Mouse (Mus musculus): ENCODE measurements around the gene Atf7. TPM values are rescaled to one million over a fixed set of nuclear protein-coding genes. Genes with fewer than 3 reads are reported as not detected.

Atf7 gene
- polyA plus RNA-seq, 1 experiment from 2014 or later, result 35.2 TPM

DNA sequence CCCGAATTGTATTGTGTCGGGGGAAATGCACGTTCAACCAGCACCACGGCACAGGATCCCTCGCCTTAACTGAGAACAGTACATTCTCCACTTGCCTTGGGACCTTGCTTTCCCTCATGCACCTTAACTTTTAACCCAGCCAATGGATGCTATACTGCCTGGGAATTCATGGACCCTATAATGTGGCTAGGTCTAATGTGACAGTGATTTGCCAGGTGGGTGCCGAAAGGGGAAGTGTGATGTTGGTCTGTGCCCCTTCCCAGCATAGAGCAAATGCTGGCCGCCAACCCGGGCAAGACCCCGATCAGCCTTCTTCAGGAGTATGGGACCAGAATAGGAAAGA is 106.4 kb downstream of the Atf7 start:
- no peaks in the 10 kb centered on the region for H3K27me3 ChIP-seq (replicated peaks)
- H3K36me3 ChIP-seq, result peaks cover 12% of the 10 kb centered on the region
- H3K4me1 ChIP-seq, result peaks cover 30% of the 10 kb centered on the region
- H3K9ac ChIP-seq, result peak overlapping the region; percentile 82
- H3K4me2 ChIP-seq, result peak overlapping the region; percentile 68
- H3K9me3 ChIP-seq, result no peaks in the 10 kb centered on the region
- no peak for ATAC-seq (ENCODE audit: insufficient read depth, low FRiP score, low read depth)
- peak overlapping the region; percentile 75 for H3K4me3 ChIP-seq (replicated peaks)
- WGBS, result 12% methylated on average over 9 of the region's 9 CpGs
- H3K27ac ChIP-seq, result peak overlapping the region; percentile 100

DNA sequence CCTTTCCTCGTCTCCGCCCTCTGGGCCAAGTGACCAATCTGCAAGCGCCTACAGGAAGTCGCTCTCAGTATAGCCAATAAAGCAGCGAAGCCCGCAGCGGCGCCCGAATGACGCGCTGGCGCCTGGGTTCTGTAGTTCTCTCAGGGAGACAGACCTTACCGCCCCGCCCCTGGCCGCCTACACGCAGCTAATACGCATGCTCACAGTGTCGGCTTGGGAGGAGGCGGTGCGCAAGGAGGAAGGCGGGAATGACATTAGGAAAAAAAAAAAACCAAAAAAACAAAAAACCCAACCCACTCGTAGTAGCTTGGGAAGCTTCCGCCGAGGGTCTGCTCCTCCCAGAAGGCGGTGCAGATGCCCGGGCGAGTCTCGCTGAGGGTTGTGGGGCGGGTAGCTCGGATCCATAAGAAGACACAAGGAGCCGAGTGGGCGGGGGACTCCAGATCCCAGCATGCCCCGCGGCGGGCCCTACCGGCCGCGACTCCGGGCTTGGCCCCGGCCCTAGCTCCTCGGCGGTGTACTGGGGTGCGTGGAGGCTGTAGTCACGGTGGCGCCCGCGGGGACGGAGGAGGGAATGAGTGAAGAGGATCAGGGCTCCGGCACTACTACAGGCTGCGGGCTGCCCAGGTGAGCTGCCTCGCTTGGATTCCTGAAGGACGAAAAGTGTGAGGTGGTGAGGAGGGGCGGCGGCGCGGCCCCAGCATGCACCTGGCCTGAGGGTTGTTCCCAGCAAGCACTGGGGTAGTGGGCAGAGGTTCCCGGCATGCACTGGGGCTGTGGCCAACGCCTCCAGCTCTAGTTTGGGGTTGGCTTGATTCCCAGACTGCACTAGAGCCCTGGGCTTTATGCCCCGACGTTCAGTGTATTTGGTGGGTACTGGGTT is 107.0 kb downstream of the Atf7 start, which contains the start of gene Tarbp2:
Tarbp2 (plus strand) TSS at position 217 of the 883 bp plus-strand sequence.
- peak; percentile 94 for ATAC-seq (ENCODE audit: insufficient read depth, low FRiP score, low read depth)
- H3K4me2 ChIP-seq, result peak within 1 kb of the TSS; percentile 93
- peaks cover 30% of the 10 kb centered on the region for H3K4me1 ChIP-seq
- peak within 1 kb of the TSS; percentile 75 for H3K4me3 ChIP-seq (replicated peaks)
- H3K27me3 ChIP-seq (replicated peaks), result no peaks in the 10 kb centered on the region
- peak within 1 kb of the TSS; percentile 82 for H3K9ac ChIP-seq
- H3K9me3 ChIP-seq, result no peaks in the 10 kb centered on the region
- peak within 1 kb of the TSS; percentile 100 for H3K27ac ChIP-seq
- H3K36me3 ChIP-seq, result peaks cover 9% of the 10 kb centered on the region; the same call in 1 of the 2 replicates
- under 1% methylated on average over 60 of the region's 60 CpGs for WGBS

DNA sequence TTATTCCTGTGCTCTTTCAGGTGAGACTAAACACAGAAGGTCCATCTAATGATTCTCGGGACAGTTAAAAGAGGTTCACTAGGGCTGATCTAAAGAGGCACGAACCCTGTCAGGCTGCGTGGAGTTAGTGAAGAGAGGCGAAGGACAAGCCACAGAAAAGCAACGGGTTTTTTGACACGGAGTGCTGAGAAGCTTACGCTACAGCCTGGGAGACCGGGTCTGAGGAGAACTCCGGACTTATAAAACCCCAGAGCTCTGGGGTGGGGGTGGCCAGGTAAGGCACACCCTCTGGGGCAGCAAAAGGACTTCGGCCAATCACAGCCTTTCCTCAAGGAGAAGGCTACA is 107.7 kb downstream of the Atf7 start:
- Histone ChIP-seq H3K9ac (peak overlapping the region; percentile 30; the same call in 1 of the 2 replicates), H3K4me1 (peaks cover 36% of the 10 kb centered on the region), H3K4me3 (replicated peaks) (peak overlapping the region; percentile 75), H3K9me3 (no peaks in the 10 kb centered on the region), H3K27me3 (replicated peaks) (no peaks in the 10 kb centered on the region), H3K27ac (peak overlapping the region; percentile 83), H3K36me3 (peaks cover 8% of the 10 kb centered on the region; the same call in 1 of the 2 replicates), H3K4me2 (peak overlapping the region; percentile 93)
- under 1% methylated on average over 10 of the region's 10 CpGs for WGBS
- ATAC-seq (ENCODE audit: insufficient read depth, low FRiP score, low read depth), result no peak

DNA sequence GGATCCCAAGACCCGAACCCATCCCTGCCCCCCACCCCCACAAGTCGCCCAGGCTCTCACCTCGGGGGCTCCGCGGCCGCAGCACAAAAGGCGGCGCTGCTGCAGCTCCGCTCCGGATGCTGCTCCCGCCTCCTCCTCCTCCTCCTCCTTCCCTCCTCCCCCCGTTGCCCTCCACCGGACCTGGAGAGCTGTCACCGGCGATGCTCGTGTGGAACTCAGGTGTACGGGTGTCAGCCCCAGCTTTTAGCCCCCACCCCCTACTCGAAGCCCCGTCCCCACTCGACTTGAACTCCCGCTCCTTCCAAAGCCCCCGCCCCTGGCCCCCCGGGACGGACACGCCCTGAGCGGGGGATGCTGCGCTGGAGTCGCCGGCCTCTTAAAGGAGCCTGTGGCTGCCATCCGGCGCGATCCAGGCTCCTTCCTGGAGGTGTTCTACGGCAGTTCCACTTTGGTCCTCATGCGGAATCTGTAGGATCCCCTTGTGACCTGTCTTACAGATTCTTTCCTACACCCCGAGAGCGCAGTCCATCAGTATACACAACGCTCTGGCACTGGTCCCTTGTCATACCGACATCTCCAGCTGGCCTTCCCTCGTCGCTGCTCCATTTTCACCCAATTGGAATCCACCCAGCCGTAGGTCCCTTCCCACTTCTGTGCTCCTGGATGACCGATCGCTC is 108.4 kb downstream of the Atf7 start, which contains the start of gene Map3k12:
Map3k12 (minus strand) TSS at position 337 of the 677 bp plus-strand sequence.
- H3K36me3 ChIP-seq, result 0 out of 2 replicates have a peak, but pooled peaks cover under 1% of the 10 kb centered on the region
- peak within 1 kb of the TSS; percentile 93 for H3K4me2 ChIP-seq
- peaks cover 42% of the 10 kb centered on the region for H3K4me1 ChIP-seq
- peak within 1 kb of the TSS; percentile 83 for H3K27ac ChIP-seq
- no peaks in the 10 kb centered on the region for H3K9me3 ChIP-seq
- no peaks in the 10 kb centered on the region for H3K27me3 ChIP-seq (replicated peaks)
- H3K9ac ChIP-seq, result peak within 1 kb of the TSS; percentile 30
- under 1% methylated on average over 43 of the region's 43 CpGs for WGBS
- peak within 1 kb of the TSS; percentile 75 for H3K4me3 ChIP-seq (replicated peaks)
- no peak for ATAC-seq (ENCODE audit: insufficient read depth, low FRiP score, low read depth)

DNA sequence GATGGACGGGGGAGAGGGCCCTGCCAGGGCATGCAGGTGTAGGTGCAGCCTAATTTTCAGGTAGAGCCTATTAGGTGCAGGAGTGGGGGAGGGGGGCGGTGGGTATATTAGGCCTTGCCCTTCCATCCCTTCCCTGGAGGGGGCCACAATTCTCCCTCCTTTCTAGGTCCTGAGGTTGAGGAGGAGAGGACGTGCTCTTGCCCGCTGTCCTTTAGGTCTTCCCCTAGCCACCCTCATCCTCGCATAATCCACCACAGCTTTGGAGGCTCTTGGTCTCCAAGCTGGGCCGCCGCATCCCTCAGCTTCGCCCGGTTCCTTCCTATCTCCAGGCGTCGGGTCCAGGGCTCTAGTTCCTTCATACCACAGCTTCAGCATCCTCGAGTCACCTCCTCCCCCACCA is 109.0 kb downstream of the Atf7 start:
- ATAC-seq (ENCODE audit: insufficient read depth, low FRiP score, low read depth), result no peak
- H3K27ac ChIP-seq, result peak overlapping the region; percentile 83
- no peaks in the 10 kb centered on the region for H3K36me3 ChIP-seq
- H3K9ac ChIP-seq, result peak overlapping the region; percentile 30
- no peaks in the 10 kb centered on the region for H3K9me3 ChIP-seq
- H3K4me3 ChIP-seq (replicated peaks), result peak overlapping the region; percentile 75
- H3K4me2 ChIP-seq, result peak overlapping the region; percentile 93
- H3K27me3 ChIP-seq (replicated peaks), result no peaks in the 10 kb centered on the region
- H3K4me1 ChIP-seq, result peaks cover 48% of the 10 kb centered on the region
- 2% methylated on average over 12 of the region's 12 CpGs for WGBS

DNA sequence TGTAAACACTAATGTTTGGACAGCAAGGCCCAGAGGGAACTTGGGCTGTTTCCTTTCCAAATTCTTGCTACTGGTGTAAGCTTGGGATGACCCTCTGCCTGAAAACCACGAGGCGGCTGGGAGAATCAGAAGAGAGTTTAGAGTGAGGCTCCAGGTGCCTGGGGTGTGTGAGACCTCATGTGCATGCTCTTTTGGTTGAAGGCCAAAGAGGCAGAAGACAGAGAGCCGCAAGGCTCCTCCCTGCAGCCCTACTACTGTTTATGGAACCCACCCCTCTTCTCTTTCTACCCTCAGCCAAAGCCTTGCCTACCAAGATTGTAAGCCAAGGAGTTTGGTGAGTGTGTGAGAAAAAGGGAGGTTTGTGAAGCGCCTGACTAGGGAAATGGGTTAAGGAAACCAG is 109.5 kb downstream of the Atf7 start:
- H3K9me3 ChIP-seq, result no peaks in the 10 kb centered on the region

DNA sequence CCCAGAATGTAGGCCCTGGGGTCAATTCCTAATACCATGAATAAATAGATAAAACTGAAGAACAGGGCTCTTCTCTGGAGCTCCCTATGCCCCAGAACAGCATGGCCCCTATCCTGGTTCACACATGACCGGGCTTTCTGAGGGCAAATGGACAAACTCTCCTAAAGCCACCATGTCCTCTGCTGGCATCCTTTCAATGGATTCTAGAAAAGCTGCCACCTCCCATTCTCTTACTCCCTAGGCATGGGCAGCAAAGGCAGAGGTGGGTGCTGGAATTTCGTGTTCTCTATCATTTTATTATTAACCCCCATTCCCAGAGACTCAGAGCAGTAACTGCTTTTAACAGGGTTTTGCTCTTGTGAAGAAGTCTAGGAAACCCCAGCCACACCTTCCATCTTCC is 110.0 kb downstream of the Atf7 start:
- H3K4me3 ChIP-seq (replicated peaks), result 0 out of 2 replicates have a peak overlapping the region, but pooled peaks have one; percentile 75
- no peak overlapping the region for H3K9ac ChIP-seq
- H3K27me3 ChIP-seq (replicated peaks), result no peaks in the 10 kb centered on the region
- ATAC-seq (ENCODE audit: insufficient read depth, low FRiP score, low read depth), result no peak
- peak overlapping the region; percentile 93 for H3K4me2 ChIP-seq
- peaks cover 47% of the 10 kb centered on the region for H3K4me1 ChIP-seq
- no peaks in the 10 kb centered on the region for H3K36me3 ChIP-seq
- no peak overlapping the region for H3K27ac ChIP-seq
- WGBS, result 85% methylated on average over 2 of the region's 2 CpGs
- H3K9me3 ChIP-seq, result no peaks in the 10 kb centered on the region

More for the DNA sequence above, 109.5 kb downstream of the Atf7 start:
- Histone ChIP-seq H3K4me3 (replicated peaks) (peak overlapping the region; percentile 75), H3K9ac (peak overlapping the region; percentile 30; the same call in 1 of the 2 replicates), H3K4me1 (peaks cover 51% of the 10 kb centered on the region), H3K27ac (no peak overlapping the region), H3K27me3 (replicated peaks) (no peaks in the 10 kb centered on the region), H3K36me3 (no peaks in the 10 kb centered on the region), H3K4me2 (peak overlapping the region; percentile 93)
- 43% methylated on average over 4 of the region's 4 CpGs for WGBS
- no peak for ATAC-seq (ENCODE audit: insufficient read depth, low FRiP score, low read depth)

DNA sequence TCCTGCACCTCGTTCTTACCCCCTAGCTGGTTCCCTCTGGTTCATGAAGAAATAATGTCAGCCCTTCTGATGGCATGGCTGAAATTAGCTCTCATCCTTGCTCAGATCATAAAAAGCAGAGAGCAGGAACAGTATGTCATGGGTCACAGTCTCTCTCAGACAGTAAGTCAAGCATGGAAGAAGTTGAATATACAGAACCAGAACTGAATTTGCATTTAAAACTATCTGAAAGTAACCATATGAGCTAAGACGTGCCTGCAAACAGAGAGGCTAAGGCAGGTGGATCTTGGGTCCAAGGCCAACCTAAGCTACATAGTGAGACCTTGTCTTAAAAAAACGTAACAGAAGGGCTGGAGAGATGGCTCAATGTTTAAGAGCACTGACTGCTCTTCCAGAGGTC is 112.3 kb downstream of the Atf7 start:
- H3K9ac ChIP-seq, result no peak overlapping the region
- 76% methylated on average over 3 of the region's 3 CpGs for WGBS
- H3K4me1 ChIP-seq, result peaks cover 37% of the 10 kb centered on the region
- H3K4me2 ChIP-seq, result no peak overlapping the region
- no peak overlapping the region for H3K4me3 ChIP-seq (replicated peaks)
- no peak overlapping the region for H3K27ac ChIP-seq
- ATAC-seq (ENCODE audit: insufficient read depth, low FRiP score, low read depth), result no peak
- no peaks in the 10 kb centered on the region for H3K9me3 ChIP-seq
- no peaks in the 10 kb centered on the region for H3K36me3 ChIP-seq
- H3K27me3 ChIP-seq (replicated peaks), result no peaks in the 10 kb centered on the region

DNA sequence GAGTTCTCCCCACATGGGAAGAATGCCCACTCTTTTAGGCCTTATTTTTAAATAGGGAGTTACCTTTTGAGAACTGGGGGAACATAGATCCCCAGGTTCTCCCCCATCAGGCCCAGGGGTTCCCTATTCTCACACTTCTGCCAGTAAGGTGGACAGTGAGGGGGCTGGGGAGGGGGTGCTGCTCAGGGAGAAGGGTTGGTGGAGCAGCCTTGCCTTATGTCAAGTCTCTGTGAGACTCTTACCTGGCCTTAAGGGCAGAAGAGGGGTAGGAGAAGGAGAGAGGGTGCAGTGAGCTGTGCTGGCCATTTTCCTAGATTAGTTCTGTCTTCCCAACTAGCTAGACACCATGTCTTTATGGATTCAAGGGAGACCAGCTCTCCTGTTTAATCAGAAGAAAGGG is 112.8 kb downstream of the Atf7 start:
- Histone ChIP-seq H3K27ac (no peak overlapping the region), H3K27me3 (replicated peaks) (no peaks in the 10 kb centered on the region), H3K4me2 (no peak overlapping the region), H3K9ac (no peak overlapping the region), H3K4me1 (peaks cover 37% of the 10 kb centered on the region), H3K9me3 (no peaks in the 10 kb centered on the region), H3K36me3 (no peaks in the 10 kb centered on the region), H3K4me3 (replicated peaks) (no peak overlapping the region)
- no peak for ATAC-seq (ENCODE audit: insufficient read depth, low FRiP score, low read depth)

DNA sequence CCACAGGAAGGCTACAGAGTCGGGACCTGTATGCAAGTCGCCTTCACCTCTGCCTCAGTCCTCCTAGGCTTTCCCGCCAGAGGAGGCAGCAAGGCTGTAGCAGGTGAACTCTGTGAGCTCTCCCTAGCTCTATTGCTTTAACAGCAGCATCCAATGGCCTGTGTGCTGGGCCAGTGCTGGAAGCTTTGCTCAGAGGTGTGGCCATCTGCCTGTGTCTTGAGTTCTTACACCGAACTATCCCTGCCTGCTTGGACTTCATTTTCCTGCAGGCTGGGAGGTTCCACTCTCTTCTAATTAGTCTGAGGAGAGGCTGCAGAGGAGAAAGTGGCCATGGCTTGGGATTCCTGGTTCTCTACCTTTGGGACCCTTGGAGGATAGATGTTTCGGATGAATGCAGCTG is 113.3 kb downstream of the Atf7 start:
- WGBS, result 41% methylated on average over 5 of the region's 5 CpGs
- peak overlapping the region; percentile 87; the same call in 1 of the 2 replicates for H3K27ac ChIP-seq

DNA sequence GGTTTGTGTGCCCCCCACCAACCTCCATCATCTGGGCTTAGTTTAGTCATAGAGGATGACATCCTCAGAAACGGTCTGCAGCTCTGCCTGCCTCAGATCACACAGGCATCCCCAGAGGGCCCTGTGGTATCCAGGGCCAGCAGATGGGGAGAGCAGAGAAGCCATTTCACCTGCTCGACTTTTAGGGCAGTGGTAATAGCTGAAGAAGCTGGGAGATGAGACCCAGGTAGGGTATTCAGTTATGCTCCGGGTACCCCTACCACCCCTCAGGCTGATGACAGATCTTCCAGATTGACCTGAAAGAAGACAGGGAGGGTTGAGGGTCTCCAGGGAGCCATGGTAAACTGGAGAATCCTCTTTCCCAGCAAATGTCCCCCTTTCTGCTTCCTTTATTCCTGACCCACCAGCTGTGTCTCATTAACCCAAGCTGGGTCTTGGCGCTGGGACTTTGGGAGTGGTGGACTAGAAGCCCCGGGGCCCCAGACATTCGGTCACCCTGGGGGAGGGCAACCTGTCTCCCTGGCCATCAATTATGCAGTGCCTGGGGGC is 113.9 kb downstream of the Atf7 start:
- Histone ChIP-seq H3K4me1 (peaks cover 36% of the 10 kb centered on the region), H3K4me2 (peak overlapping the region; percentile 95), H3K27ac (peak overlapping the region; percentile 87), H3K4me3 (replicated peaks) (peak overlapping the region; percentile 70), H3K9ac (no peak overlapping the region), H3K36me3 (no peaks in the 10 kb centered on the region), H3K9me3 (no peaks in the 10 kb centered on the region), H3K27me3 (replicated peaks) (no peaks in the 10 kb centered on the region)
- ATAC-seq (ENCODE audit: insufficient read depth, low FRiP score, low read depth), result no peak
- WGBS, result 11% methylated on average over 6 of the region's 6 CpGs

More for the DNA sequence above, 113.3 kb downstream of the Atf7 start:
- no peaks in the 10 kb centered on the region for H3K27me3 ChIP-seq (replicated peaks)
- H3K9me3 ChIP-seq, result no peaks in the 10 kb centered on the region
- H3K9ac ChIP-seq, result no peak overlapping the region
- no peak for ATAC-seq (ENCODE audit: insufficient read depth, low FRiP score, low read depth)
- no peak overlapping the region for H3K4me3 ChIP-seq (replicated peaks)
- no peaks in the 10 kb centered on the region for H3K36me3 ChIP-seq
- H3K4me1 ChIP-seq, result peaks cover 37% of the 10 kb centered on the region
- no peak overlapping the region for H3K4me2 ChIP-seq

All from stomach, embryonic 15.5 days (tissue).